Mouse (Mus musculus): ENCODE results near the gene Xxylt1.

Gene Xxylt1

GRCm38 (mm10) chr16:30915611-30916220, 165.5 kb downstream of the Xxylt1 start:
- WGBS, result 69% methylated on average over 14 of the region's 14 CpGs

All from cerebral cortex, adult 2 months (tissue).